Comparison of ENCODE assay signal across 9 mouse cellular contexts in the genomic region with DNA sequence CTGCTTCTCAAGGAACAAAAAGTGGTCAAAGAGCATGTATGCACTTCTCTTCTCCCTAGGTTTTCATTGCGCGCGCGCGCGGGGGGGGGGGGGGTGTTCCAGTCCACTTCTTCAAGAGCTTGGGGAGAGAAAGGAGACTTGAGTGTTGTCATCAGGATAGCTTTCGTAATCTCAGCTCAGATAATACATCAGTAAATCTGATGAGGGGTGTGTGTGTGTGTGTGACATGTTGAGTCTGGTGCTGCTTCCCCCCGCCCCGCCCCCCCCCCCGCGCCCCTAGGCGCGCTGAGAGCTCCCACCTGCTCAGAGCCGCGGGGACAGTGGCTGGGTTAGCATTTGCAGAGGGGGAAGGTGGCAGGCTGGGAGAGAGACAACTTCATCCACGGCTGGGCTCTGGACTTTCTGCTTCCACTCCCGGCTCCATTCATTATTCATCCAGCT. TPM values are rescaled to one million over a fixed set of nuclear protein-coding genes. Genes with fewer than 3 reads are reported as not detected.
A peak's percentile ranks its signal among the peaks of the same experiment; 100 is the strongest.
DNase-seq lines count a peak whose midpoint lies in the region; ATAC-seq lines count a peak whose summit lies in the region.
"Had no signal": no experiment of that assay in that cellular context is flagged by ENCODE, and none has a peak within 500 bp of the region (broad histone marks: within the 10 kb centered on the region; RNA-seq: fewer than 3 reads in every experiment).

No protein-coding gene starts in this region.

- peaks cover 44% of the 10 kb centered on the region for H3K27me3 ChIP-seq in liver, embryonic 11.5 days (replicated peaks; ENCODE audit: control insufficient read depth, insufficient read depth, low read length)
- H3K27me3 ChIP-seq in forebrain, embryonic 15.5 days: no peaks in the 10 kb centered on the region
- peaks cover 66% of the 10 kb centered on the region for H3K27me3 ChIP-seq in liver, embryonic 12.5 days (replicated peaks)
- H3K27me3 ChIP-seq in stomach, embryonic 15.5 days (replicated peaks): no peaks in the 10 kb centered on the region

- no peak for ATAC-seq in liver, embryonic 11.5 days (replicated peaks; ENCODE audit: low FRiP score)
- ATAC-seq in forebrain, embryonic 15.5 days (replicated peaks): 0 out of 2 replicates have a peak, but pooled peaks have one; percentile 9
- no peak for ATAC-seq in liver, embryonic 12.5 days
- ATAC-seq in stomach, embryonic 15.5 days (ENCODE audit: insufficient read depth, low FRiP score, low read depth): 0 out of 2 replicates have a peak, but pooled peaks have one; percentile 8
- no peak for ATAC-seq in megakaryocyte-erythroid progenitor cell, adult 5-6 weeks (replicated peaks; ENCODE audit: low FRiP score, low TSS enrichment, poor library complexity, severe bottlenecking)

- no peaks in the 10 kb centered on the region for H3K36me3 ChIP-seq in liver, embryonic 11.5 days (ENCODE audit: control insufficient read depth, insufficient read depth, low read length)
- no peaks in the 10 kb centered on the region for H3K36me3 ChIP-seq in forebrain, embryonic 15.5 days
- no peaks in the 10 kb centered on the region for H3K36me3 ChIP-seq in liver, embryonic 12.5 days
- no peaks in the 10 kb centered on the region for H3K36me3 ChIP-seq in stomach, embryonic 15.5 days

- DNase-seq in liver, embryonic 11.5 days (ENCODE audit: low spot score): no peak
- DNase-seq in liver: no peak
- no peak for DNase-seq in cerebellum, postnatal 14 days
- no peak for DNase-seq in layer of hippocampus, postnatal 36 days

- no peaks in the 10 kb centered on the region for H3K4me1 ChIP-seq in liver, embryonic 11.5 days (replicated peaks; ENCODE audit: control insufficient read depth, insufficient read depth, low read length)
- H3K4me1 ChIP-seq in forebrain, embryonic 15.5 days: peaks cover 20% of the 10 kb centered on the region
- no peaks in the 10 kb centered on the region for H3K4me1 ChIP-seq in liver, embryonic 12.5 days
- peaks cover 5% of the 10 kb centered on the region for H3K4me1 ChIP-seq in stomach, embryonic 15.5 days

- H3K4me3 ChIP-seq in liver, embryonic 11.5 days (ENCODE audit: low read depth, low read length): peak overlapping the region; percentile 58
- peak overlapping the region; percentile 74 for H3K4me3 ChIP-seq in forebrain, embryonic 15.5 days
- H3K4me3 ChIP-seq in liver, embryonic 12.5 days: peak overlapping the region; percentile 50
- peak overlapping the region; percentile 62 for H3K4me3 ChIP-seq in stomach, embryonic 15.5 days (replicated peaks)

- peak overlapping the region; percentile 75 for H3K4me2 ChIP-seq in liver, embryonic 11.5 days
- peak overlapping the region; percentile 99 for H3K4me2 ChIP-seq in forebrain, embryonic 15.5 days (replicated peaks)
- H3K4me2 ChIP-seq in liver, embryonic 12.5 days: peak overlapping the region; percentile 69
- H3K4me2 ChIP-seq in stomach, embryonic 15.5 days: peak overlapping the region; percentile 76

- 3% methylated on average over 14 of the region's 17 CpGs for WGBS in liver, embryonic 11.5 days
- WGBS in forebrain, embryonic 15.5 days: 0% methylated on average over 9 of the region's 17 CpGs
- 4% methylated on average over 14 of the region's 17 CpGs for WGBS in liver, embryonic 12.5 days (ENCODE audit: insufficient replicate concordance)
- WGBS in stomach, embryonic 15.5 days: 3% methylated on average over 9 of the region's 17 CpGs

- no peak overlapping the region for H3K9ac ChIP-seq in liver, embryonic 11.5 days (ENCODE audit: low read depth, low read length)
- peak overlapping the region; percentile 60; the same call in 1 of the 2 replicates for H3K9ac ChIP-seq in forebrain, embryonic 15.5 days (replicated peaks)
- H3K9ac ChIP-seq in liver, embryonic 12.5 days: no peak overlapping the region
- H3K9ac ChIP-seq in stomach, embryonic 15.5 days: peak overlapping the region; percentile 67; the same call in 1 of the 2 replicates

- no peak overlapping the region for H3K27ac ChIP-seq in liver, embryonic 11.5 days (ENCODE audit: low read depth, low read length)
- H3K27ac ChIP-seq in forebrain, embryonic 15.5 days (replicated peaks): no peak overlapping the region
- H3K27ac ChIP-seq in liver, embryonic 12.5 days: no peak overlapping the region
- H3K27ac ChIP-seq in stomach, embryonic 15.5 days: peak overlapping the region; percentile 72

- H3K9me3 ChIP-seq in liver, embryonic 11.5 days (ENCODE audit: control insufficient read depth, low read length): no peaks in the 10 kb centered on the region
- no peaks in the 10 kb centered on the region for H3K9me3 ChIP-seq in forebrain, embryonic 15.5 days
- no peaks in the 10 kb centered on the region for H3K9me3 ChIP-seq in liver, embryonic 12.5 days (replicated peaks)
- H3K9me3 ChIP-seq in stomach, embryonic 15.5 days: no peaks in the 10 kb centered on the region

RNA-seq across cellular contexts. Expression of gene Fras1, which starts 1.7 kb away (rescaled TPM):
- 11.5 and 13.8 TPM in 2 replicates for polyA plus RNA-seq in liver, embryonic 11.5 days (2014; fragmentation: Nextera tagmentation; extraction: Ambion mirVana)
- polyA plus RNA-seq in forebrain, embryonic 15.5 days (2015; fragmentation: Nextera tagmentation; extraction: Ambion mirVana): 4.4 and 5.1 TPM in 2 replicates
- 3.0 and 3.2 TPM in 2 replicates for polyA plus RNA-seq in liver, embryonic 12.5 days (2016; fragmentation: Nextera tagmentation; extraction: Ambion mirVana)
- polyA plus RNA-seq in stomach, embryonic 15.5 days (2015; fragmentation: Nextera tagmentation; extraction: Ambion mirVana): 20.3 and 26.6 TPM in 2 replicates
- not detected in 2 replicates for total RNA-seq in megakaryocyte-erythroid progenitor cell, adult 5-6 weeks (2014; fragmentation: Nextera tagmentation)
- total RNA-seq in megakaryocyte-erythroid progenitor cell, adult 5-6 weeks (2017): not detected in 2 replicates
- total RNA-seq in layer of hippocampus, postnatal 36 days (2021): 10 to 100 TPM; 11.4 to 13.4 TPM
- total RNA-seq: hematopoietic stem cell, adult 5-6 weeks had no signal

Comparison
In these comparisons a context has a peak if more than half of its experiments do, and no peak if none do; other contexts are left out.
1. ATAC-seq: peak in forebrain, embryonic 15.5 days (single experiment) and stomach, embryonic 15.5 days (single experiment); none in liver, embryonic 11.5 days (single experiment), liver, embryonic 12.5 days (single experiment) and megakaryocyte-erythroid progenitor cell, adult 5-6 weeks (single experiment).
2. H3K9ac ChIP-seq: peak in forebrain, embryonic 15.5 days (single experiment) and stomach, embryonic 15.5 days (single experiment); none in liver, embryonic 11.5 days (single experiment) and liver, embryonic 12.5 days (single experiment).
3. Peak in every context shown above with its lines, with median percentiles within 50 percentile points of each other: H3K4me2 ChIP-seq and H3K4me3 ChIP-seq.